Mouse (Mus musculus): Measurements from ENCODE around the gene Fam205c. TPM values are rescaled to one million over a fixed set of nuclear protein-coding genes. Genes with fewer than 3 reads are reported as not detected.

Gene Fam205c
- 0.59 and 0.62 TPM in 2 replicates for polyA plus RNA-seq (2015; fragmentation: Nextera tagmentation; extraction: Ambion mirVana)

GRCm38 (mm10) chr4:42874134-42874533 is at the start of gene Fam205c:
Gene Fam205c, minus strand, starts transcription at chr4:42874234.

GRCm38 (mm10) chr4:42916617-42917401 is 42.8 kb upstream of the Fam205c start, which contains the start of gene Phf24:
Gene Phf24, plus strand, starts transcription at chr4:42916660.

GRCm38 (mm10) chr4:42856671-42857070 is 17.4 kb downstream of the Fam205c start, which contains the start of gene Gm12394:
Gene Gm12394, minus strand, starts transcription at chr4:42856771.

GRCm38 (mm10) chr4:42853788-42854187 is 20.2 kb downstream of the Fam205c start, which contains the start of gene Fam205a1:
Gene Fam205a1, minus strand, starts transcription at chr4:42853888.

Other genes starting within 250 kb of the Fam205c start
- gene Gm2564, start 244.5 kb downstream of the Fam205c start, polyA plus RNA-seq (2015; fragmentation: Nextera tagmentation; extraction: Ambion mirVana), result 1.4 and 2.6 TPM in 2 replicates
- gene Ccl27b, start 219.0 kb downstream of the Fam205c start, polyA plus RNA-seq (2015; fragmentation: Nextera tagmentation; extraction: Ambion mirVana), result not detected in 2 replicates
- gene Il11ra2, start 212.3 kb downstream of the Fam205c start, polyA plus RNA-seq (2015; fragmentation: Nextera tagmentation; extraction: Ambion mirVana), result not detected in 2 replicates
- not detected in 2 replicates for gene 4930578G10Rik, start 138.7 kb downstream of the Fam205c start, polyA plus RNA-seq (2015; fragmentation: Nextera tagmentation; extraction: Ambion mirVana)
- 1.6 and 2.0 TPM in 2 replicates for gene Ccl19, start 117.7 kb downstream of the Fam205c start, polyA plus RNA-seq (2015; fragmentation: Nextera tagmentation; extraction: Ambion mirVana)
- gene Ccl21a, start 100.2 kb downstream of the Fam205c start, polyA plus RNA-seq (2015; fragmentation: Nextera tagmentation; extraction: Ambion mirVana), result 23.0 and 60.3 TPM in 2 replicates
- 0.11 and 0.21 TPM in 2 replicates for gene Fam205a1, start 20.3 kb downstream of the Fam205c start, polyA plus RNA-seq (2015; fragmentation: Nextera tagmentation; extraction: Ambion mirVana)
- gene Gm12394, start 17.5 kb downstream of the Fam205c start, polyA plus RNA-seq (2015; fragmentation: Nextera tagmentation; extraction: Ambion mirVana), result 0.06 TPM in 1 of 2 replicates, not detected in the other
- gene Phf24, start 42.4 kb upstream of the Fam205c start, polyA plus RNA-seq (2015; fragmentation: Nextera tagmentation; extraction: Ambion mirVana), result 0.06 and 0.19 TPM in 2 replicates
- gene Dnajb5, start 75.6 kb upstream of the Fam205c start, polyA plus RNA-seq (2015; fragmentation: Nextera tagmentation; extraction: Ambion mirVana), result 1.1 and 1.4 TPM in 2 replicates
- 0.27 and 0.32 TPM in 2 replicates for gene 1700022I11Rik, start 95.4 kb upstream of the Fam205c start, polyA plus RNA-seq (2015; fragmentation: Nextera tagmentation; extraction: Ambion mirVana)
- 206 and 208 TPM in 2 replicates for gene Vcp, start 126.3 kb upstream of the Fam205c start, polyA plus RNA-seq (2015; fragmentation: Nextera tagmentation; extraction: Ambion mirVana)
- 13.0 and 14.8 TPM in 2 replicates for gene Fancg, start 136.3 kb upstream of the Fam205c start, polyA plus RNA-seq (2015; fragmentation: Nextera tagmentation; extraction: Ambion mirVana)
- gene Pigo, start 151.6 kb upstream of the Fam205c start, polyA plus RNA-seq (2015; fragmentation: Nextera tagmentation; extraction: Ambion mirVana), result 11.3 and 11.4 TPM in 2 replicates
- 178 and 205 TPM in 2 replicates for gene Stoml2, start 157.5 kb upstream of the Fam205c start, polyA plus RNA-seq (2015; fragmentation: Nextera tagmentation; extraction: Ambion mirVana)
- 19.4 and 20.1 TPM in 2 replicates for gene Fam214b, start 172.0 kb upstream of the Fam205c start, polyA plus RNA-seq (2015; fragmentation: Nextera tagmentation; extraction: Ambion mirVana)
- 0.40 and 0.63 TPM in 2 replicates for gene Unc13b, start 184.7 kb upstream of the Fam205c start, polyA plus RNA-seq (2015; fragmentation: Nextera tagmentation; extraction: Ambion mirVana)

Data from spleen, postnatal 0 days (tissue).